ENCODE assay signal across 7 mouse cellular contexts in the genomic region with DNA sequence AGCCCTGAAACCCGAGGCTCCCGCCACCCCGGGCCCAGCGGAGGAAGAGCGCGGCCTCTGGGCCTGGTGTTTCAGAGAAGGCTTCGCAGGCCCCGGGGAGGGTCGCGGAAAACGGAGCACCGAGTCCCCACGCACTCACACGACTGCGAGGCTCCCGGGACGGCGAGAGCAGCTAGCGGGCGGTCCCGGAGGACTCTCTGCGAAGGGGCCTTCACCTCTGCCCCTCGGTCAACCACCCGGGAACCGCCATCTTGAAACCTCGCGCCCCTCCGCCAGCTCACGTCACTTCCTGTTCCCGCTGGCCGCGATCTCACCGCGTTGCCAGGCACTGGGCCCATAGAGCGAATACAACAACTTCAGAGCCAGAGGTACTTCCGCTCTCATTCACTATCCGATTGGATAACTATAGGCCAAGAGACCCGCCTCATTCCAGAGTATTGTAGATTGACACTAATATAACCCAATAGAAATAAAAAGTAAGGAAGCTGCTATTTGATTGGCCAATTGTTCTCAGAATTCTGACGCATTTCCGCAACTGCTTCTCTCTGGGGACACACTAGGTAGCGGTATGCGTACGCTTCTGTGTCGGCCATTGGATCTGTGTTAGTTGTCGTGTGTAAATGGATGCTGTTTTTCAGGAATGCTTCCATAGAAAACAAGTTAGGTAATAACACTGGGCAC. TPM values are rescaled to one million over a fixed set of nuclear protein-coding genes. Genes with fewer than 3 reads are reported as not detected.
DNase-seq lines count a peak whose midpoint lies in the region; ATAC-seq lines count a peak whose summit lies in the region.

A gene (minus strand): TSS at position 353 of the 681 bp plus-strand sequence.

- H3K4me3 ChIP-seq in embryonic facial prominence, embryonic 11.5 days (ENCODE audit: low read depth, low read length), result peak within 1 kb of the TSS; percentile 99
- H3K4me3 ChIP-seq in limb, embryonic 10.5 days, result peak within 1 kb of the TSS; percentile 100
- H3K4me3 ChIP-seq in midbrain, embryonic 13.5 days (replicated peaks), result peak within 1 kb of the TSS; percentile 97

- no peaks in the 10 kb centered on the region for H3K9me3 ChIP-seq in embryonic facial prominence, embryonic 11.5 days (replicated peaks; ENCODE audit: control insufficient read depth, low read length)
- H3K9me3 ChIP-seq in limb, embryonic 10.5 days (replicated peaks), result no peaks in the 10 kb centered on the region
- no peaks in the 10 kb centered on the region for H3K9me3 ChIP-seq in midbrain, embryonic 13.5 days

- no peaks in the 10 kb centered on the region for H3K36me3 ChIP-seq in embryonic facial prominence, embryonic 11.5 days (replicated peaks; ENCODE audit: control insufficient read depth, insufficient read depth, low read depth, low read length)
- peaks cover 26% of the 10 kb centered on the region for H3K36me3 ChIP-seq in limb, embryonic 10.5 days
- H3K36me3 ChIP-seq in midbrain, embryonic 13.5 days, result peaks cover 21% of the 10 kb centered on the region

- DNase-seq in adrenal gland, postnatal 14 days, result peak; percentile 97
- DNase-seq in embryonic facial prominence, embryonic 11.5 days (ENCODE audit: low spot score), result peak; percentile 97
- DNase-seq in kidney, adult 11 months, result peak; percentile 97
- DNase-seq in limb, embryonic 10.5 days (ENCODE audit: low spot score), result peak; percentile 96
- DNase-seq in spleen, adult 12 weeks (ENCODE audit: low spot score), result peak; percentile 90

- WGBS in embryonic facial prominence, embryonic 11.5 days, result 1% methylated on average over 38 of the region's 45 CpGs
- under 1% methylated on average over 45 of the region's 45 CpGs for WGBS in limb, embryonic 10.5 days
- WGBS in midbrain, embryonic 13.5 days, result under 1% methylated on average over 45 of the region's 45 CpGs

- ATAC-seq in embryonic facial prominence, embryonic 11.5 days (replicated peaks; ENCODE audit: insufficient number of reproducible peaks, low FRiP score, low TSS enrichment, low read depth), result peak; percentile 100
- peak; percentile 91 for ATAC-seq in granulocyte monocyte progenitor cell, adult 5-6 weeks (replicated peaks; ENCODE audit: poor library complexity, severe bottlenecking)
- peak; percentile 100 for ATAC-seq in midbrain, embryonic 13.5 days

- H3K4me1 ChIP-seq in embryonic facial prominence, embryonic 11.5 days (ENCODE audit: control insufficient read depth, insufficient read depth, low read length), result no peaks in the 10 kb centered on the region
- peaks cover 11% of the 10 kb centered on the region for H3K4me1 ChIP-seq in limb, embryonic 10.5 days
- H3K4me1 ChIP-seq in midbrain, embryonic 13.5 days (replicated peaks), result peaks cover 13% of the 10 kb centered on the region

- peak within 1 kb of the TSS; percentile 43 for H3K27ac ChIP-seq in embryonic facial prominence, embryonic 11.5 days (replicated peaks; ENCODE audit: low read depth, low read length)
- peak within 1 kb of the TSS; percentile 99 for H3K27ac ChIP-seq in limb, embryonic 10.5 days
- H3K27ac ChIP-seq in midbrain, embryonic 13.5 days, result peak within 1 kb of the TSS; percentile 85

- peak within 1 kb of the TSS; percentile 98 for H3K9ac ChIP-seq in embryonic facial prominence, embryonic 11.5 days (replicated peaks; ENCODE audit: low read length)
- H3K9ac ChIP-seq in midbrain, embryonic 13.5 days (replicated peaks), result peak within 1 kb of the TSS; percentile 96

- no peaks in the 10 kb centered on the region for H3K27me3 ChIP-seq in embryonic facial prominence, embryonic 11.5 days (ENCODE audit: control insufficient read depth, insufficient read depth, low read length)
- H3K27me3 ChIP-seq in limb, embryonic 10.5 days (ENCODE audit: low read depth, poor library complexity, severe bottlenecking), result no peaks in the 10 kb centered on the region
- H3K27me3 ChIP-seq in midbrain, embryonic 13.5 days, result peaks cover 18% of the 10 kb centered on the region

- peak within 1 kb of the TSS; percentile 52 for H3K4me2 ChIP-seq in embryonic facial prominence, embryonic 11.5 days (ENCODE audit: low read depth, low read length)
- peak within 1 kb of the TSS; percentile 86 for H3K4me2 ChIP-seq in midbrain, embryonic 13.5 days (replicated peaks)

RNA-seq across cellular contexts. Expression of the gene that starts here (rescaled TPM):
- total RNA-seq in adrenal gland, postnatal 14 days (2021), result 73.4 and 79.6 TPM in 2 replicates
- 140 and 146 TPM in 2 replicates for polyA plus RNA-seq in embryonic facial prominence, embryonic 11.5 days (2014; fragmentation: Nextera tagmentation; extraction: Ambion mirVana)
- 139 and 168 TPM in 2 replicates for total RNA-seq in granulocyte monocyte progenitor cell, adult 5-6 weeks (2014; fragmentation: Nextera tagmentation)
- total RNA-seq in granulocyte monocyte progenitor cell, adult 5-6 weeks (2017), result 53.9 and 58.5 TPM in 2 replicates
- 164 and 168 TPM in 2 replicates for polyA plus RNA-seq in limb, embryonic 10.5 days (2016; fragmentation: Nextera tagmentation; extraction: Ambion mirVana)
- 89.8 and 92.5 TPM in 2 replicates for polyA plus RNA-seq in midbrain, embryonic 13.5 days (2015; fragmentation: Nextera tagmentation; extraction: Ambion mirVana)

Comparison
In these comparisons a context has a peak if more than half of its experiments do, and no peak if none do; other contexts are left out.
1. Peak in every context shown above with its lines: DNase-seq, ATAC-seq, H3K4me3 ChIP-seq and H3K27ac ChIP-seq.
2. H3K27ac ChIP-seq: peak in every context shown above with its lines; median percentile 99 in limb, embryonic 10.5 days; 85 in midbrain, embryonic 13.5 days; 43 in embryonic facial prominence, embryonic 11.5 days.